ENCODE assay signal across 9 mouse cellular contexts in genomic region chr5:149514087-149514671, GRCm38 (mm10). TPM values are rescaled to one million over a fixed set of nuclear protein-coding genes. Genes with fewer than 3 reads are reported as not detected.
A peak's percentile ranks its signal among the peaks of the same experiment; 100 is the strongest.
DNase-seq lines count a peak whose midpoint lies in the region; ATAC-seq and TF ChIP-seq lines count a peak whose summit lies in the region.
"Had no signal": no experiment of that assay in that cellular context is flagged by ENCODE, and none has a peak within 500 bp of the region (broad histone marks: within the 10 kb centered on the region; RNA-seq: fewer than 3 reads in every experiment).

No protein-coding gene starts in this region.

- H3K9me3 ChIP-seq in embryonic facial prominence, embryonic 12.5 days = no peaks in the 10 kb centered on the region
- no peaks in the 10 kb centered on the region for H3K9me3 ChIP-seq in heart, embryonic 12.5 days (replicated peaks)

- peak; percentile 68 for ATAC-seq in embryonic facial prominence, embryonic 12.5 days (ENCODE audit: insufficient number of reproducible peaks, insufficient read depth, low FRiP score, low TSS enrichment)
- ATAC-seq in heart, embryonic 12.5 days (ENCODE audit: insufficient number of reproducible peaks, low FRiP score) = peak; percentile 69

- no peak overlapping the region for H3K9ac ChIP-seq in embryonic facial prominence, embryonic 12.5 days
- H3K9ac ChIP-seq in heart, embryonic 12.5 days = peak overlapping the region; percentile 5; the same call in 1 of the 2 replicates

- peak overlapping the region; percentile 41 for H3K4me2 ChIP-seq in embryonic facial prominence, embryonic 12.5 days (replicated peaks)
- H3K4me2 ChIP-seq in heart, embryonic 12.5 days = peak overlapping the region; percentile 55

- TF ChIP-seq POLR2A in small intestine, adult 2 months (IDR thresholded peaks at IDR 0.05; ENCODE audit: low read depth, low read length) = no peak

- 11% methylated on average over 14 of the region's 14 CpGs for WGBS in embryonic facial prominence, embryonic 12.5 days
- 10% methylated on average over 14 of the region's 14 CpGs for WGBS in heart, embryonic 12.5 days
- 32% methylated on average over 14 of the region's 14 CpGs for WGBS in small intestine, adult 2 months

- no peak for TF ChIP-seq CTCF in small intestine, adult 2 months (IDR thresholded peaks at IDR 0.05; ENCODE audit: extremely low read depth, insufficient read length, insufficient replicate concordance, low read depth, low read length)

- no peaks in the 10 kb centered on the region for H3K36me3 ChIP-seq in embryonic facial prominence, embryonic 12.5 days
- H3K36me3 ChIP-seq in heart, embryonic 12.5 days = no peaks in the 10 kb centered on the region
- no peaks in the 10 kb centered on the region for H3K36me3 ChIP-seq in small intestine, adult 2 months (ENCODE audit: control insufficient read depth, insufficient read depth, low read length)

- no peak overlapping the region for H3K4me3 ChIP-seq in embryonic facial prominence, embryonic 12.5 days
- no peak overlapping the region; the same call in 1 of the 2 replicates for H3K4me3 ChIP-seq in heart, embryonic 12.5 days
- no peak overlapping the region for H3K4me3 ChIP-seq in small intestine, adult 2 months (ENCODE audit: low read depth, low read length)

- H3K27me3 ChIP-seq in embryonic facial prominence, embryonic 12.5 days = no peaks in the 10 kb centered on the region
- H3K27me3 ChIP-seq in heart, embryonic 12.5 days (replicated peaks) = no peaks in the 10 kb centered on the region
- H3K27me3 ChIP-seq in small intestine, adult 2 months (ENCODE audit: control insufficient read depth, insufficient read depth, low read length) = no peaks in the 10 kb centered on the region

- peak; percentile 45 to 59 for DNase-seq in layer of hippocampus, postnatal 10 days (ENCODE audit: low spot score in 2 of 2)
- DNase-seq in layer of hippocampus, postnatal 14 days (ENCODE audit: low spot score in 2 of 2) = no peak
- DNase-seq in kidney, adult 9 months = peak; percentile 19
- peak; percentile 53 for DNase-seq in lung, postnatal 14 days
- DNase-seq in thymus, postnatal 0 days (ENCODE audit: low spot score) = no peak

- peaks cover 28% of the 10 kb centered on the region for H3K4me1 ChIP-seq in embryonic facial prominence, embryonic 12.5 days
- H3K4me1 ChIP-seq in heart, embryonic 12.5 days (replicated peaks) = peaks cover 20% of the 10 kb centered on the region
- no peaks in the 10 kb centered on the region for H3K4me1 ChIP-seq in small intestine, adult 2 months (ENCODE audit: control insufficient read depth, insufficient read depth, insufficient read length, low read length)

- peak overlapping the region; percentile 85 for H3K27ac ChIP-seq in embryonic facial prominence, embryonic 12.5 days
- H3K27ac ChIP-seq in heart, embryonic 12.5 days (ENCODE audit: poor library complexity, severe bottlenecking) = peak overlapping the region; percentile 67
- H3K27ac ChIP-seq in small intestine, adult 2 months (ENCODE audit: insufficient read depth, low read depth, low read length) = peak overlapping the region; percentile 32; the same call in 1 of the 2 replicates

RNA-seq across cellular contexts. Expression of gene Wdr95, which starts 14.3 kb away (rescaled TPM):
- 1 to 10 TPM in 1 of 2 experiments, under 1 TPM in 1; 0.91 to 2.1 TPM for total RNA-seq in layer of hippocampus, postnatal 10 days (2021)
- total RNA-seq in layer of hippocampus, postnatal 14 days (2021) = 1 to 10 TPM; 2.0 to 2.1 TPM
- 0.08 TPM in 1 of 2 replicates, not detected in the other for polyA plus RNA-seq in embryonic facial prominence, embryonic 12.5 days (2016; fragmentation: Nextera tagmentation; extraction: Ambion mirVana)
- 0.09 TPM in 1 of 2 replicates, not detected in the other for polyA plus RNA-seq in heart, embryonic 12.5 days (2016; fragmentation: Nextera tagmentation; extraction: Ambion mirVana)
- polyA plus RNA-seq in small intestine, adult 2 months (2012; rRNA removed) = not detected in 2 replicates
- polyA plus RNA-seq in thymus, postnatal 0 days (2015; fragmentation: Nextera tagmentation; extraction: Ambion mirVana) = 0.07 and 0.31 TPM in 2 replicates
- total RNA-seq: CH12.LX had no signal

Comparison
In these comparisons a context has a peak if more than half of its experiments do, and no peak if none do; other contexts are left out.
1. DNase-seq: peak in layer of hippocampus, postnatal 10 days (2 of 2), kidney, adult 9 months (single experiment) and lung, postnatal 14 days (single experiment); none in layer of hippocampus, postnatal 14 days (0 of 2) and thymus, postnatal 0 days (single experiment).
2. H3K27ac ChIP-seq: peak in every context shown above with its lines; median percentile 85 in embryonic facial prominence, embryonic 12.5 days; 67 in heart, embryonic 12.5 days; 32 in small intestine, adult 2 months.